Mouse (Mus musculus) CH12F3 (cell line): ENCODE measurements around the gene Ist1.

Source experiments
- in situ Hi-C: fragments of 300-500 bp; cut with MboI; formaldehyde crosslinking; loops from 2 replicates; pipeline ENCODE4 v1.14.3; 2020; ENCODE audit warnings: low sequenced_read_pairs

Gene Ist1

DNA sequence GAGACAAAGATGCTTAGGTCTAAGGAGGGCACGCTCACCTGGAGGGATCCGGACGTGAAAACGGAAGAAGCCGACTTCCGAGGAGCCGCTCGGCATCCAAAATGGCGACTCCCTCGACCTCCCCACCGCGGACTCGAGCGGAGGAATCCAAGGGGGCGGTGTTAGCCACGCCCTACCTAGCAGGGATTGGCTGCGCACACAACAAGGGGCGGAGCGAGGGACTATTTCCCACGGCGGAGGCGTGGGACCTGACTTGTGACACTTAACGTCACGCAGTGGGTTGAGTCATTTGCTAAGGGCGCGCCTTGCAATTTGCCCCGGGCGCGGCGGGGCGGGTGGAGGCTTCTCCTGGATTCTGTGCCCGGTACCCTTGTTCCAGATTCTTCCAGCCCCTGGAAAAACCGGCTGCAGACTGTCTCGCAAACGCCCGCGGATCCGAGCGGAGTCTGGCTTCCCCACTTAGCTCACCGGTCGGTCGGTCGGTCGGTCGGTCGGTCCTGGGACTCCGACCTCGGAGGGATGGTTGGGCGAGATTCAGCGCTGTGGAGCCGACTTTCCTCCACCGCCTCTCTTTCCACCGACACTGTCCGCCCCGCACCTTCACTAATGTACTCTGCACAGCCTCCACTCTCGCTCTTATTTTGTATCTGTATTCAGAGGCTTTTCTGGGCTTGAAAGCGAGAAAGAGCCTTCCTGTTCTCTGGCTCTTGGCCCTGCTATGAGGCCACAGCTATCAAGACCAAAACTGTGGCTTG lies at the start of gene Ist1:
Gene Ist1 (minus strand): TSS at position 115 of the 755 bp plus-strand sequence.
- in situ Hi-C loops: no loop called here

DNA sequence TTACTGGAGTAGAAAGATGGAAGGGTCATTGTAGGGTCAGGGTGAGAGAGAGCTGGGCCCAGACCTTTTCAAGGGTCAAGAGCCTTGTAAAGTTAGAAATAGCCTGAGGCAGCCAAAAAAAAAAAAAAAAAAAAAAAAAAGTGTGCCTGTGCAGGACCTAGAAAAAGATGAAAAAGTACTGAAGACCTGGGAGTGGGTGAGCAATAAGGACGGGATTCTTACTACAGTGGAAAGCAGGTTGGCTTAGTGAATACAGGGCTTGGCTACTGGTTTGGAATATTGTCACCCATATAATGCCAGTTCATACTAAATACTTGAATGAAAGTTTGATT lies 45.0 kb upstream of the Ist1 start:
- in situ Hi-C loops: no loop called here

DNA sequence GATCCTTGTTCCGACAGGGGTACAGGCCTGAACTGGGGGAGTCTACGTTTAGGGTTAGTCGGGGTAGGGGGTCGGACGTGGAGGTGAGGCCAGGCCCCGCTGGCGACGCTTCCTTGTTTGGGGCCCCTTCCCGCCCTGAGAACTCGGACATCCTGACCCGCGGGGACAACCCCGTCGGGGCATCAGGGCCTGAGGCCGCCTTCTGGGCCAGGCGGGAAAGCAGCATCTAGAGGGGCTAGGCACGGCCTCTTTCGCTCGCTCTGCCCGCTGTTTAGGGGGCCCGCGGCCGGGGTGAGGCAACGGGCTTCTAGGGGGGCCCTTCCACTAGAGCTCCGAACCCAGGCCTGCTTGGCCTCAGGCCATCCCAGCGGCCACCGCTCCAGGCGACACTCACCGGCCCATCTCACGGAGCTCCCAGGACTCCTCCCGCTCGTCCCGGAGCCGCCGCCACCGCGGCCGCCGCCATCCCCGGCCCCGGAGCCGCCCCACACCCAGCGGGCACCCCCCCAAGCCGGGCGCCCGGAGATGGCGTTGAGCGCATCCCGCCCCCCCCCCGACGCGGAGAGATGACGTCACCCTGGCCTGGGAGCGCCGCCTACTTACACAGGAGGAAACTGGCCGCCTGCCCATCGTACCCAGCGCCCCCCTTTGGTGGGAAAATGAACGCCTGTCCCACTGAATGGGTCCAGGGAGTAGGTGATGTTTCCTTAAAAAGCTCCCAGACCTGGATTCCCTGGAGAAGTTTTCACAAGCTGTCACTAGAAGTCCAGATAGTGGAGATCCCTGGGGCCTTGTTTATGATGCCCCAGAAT lies 44.4 kb upstream of the Ist1 start, which contains the start of gene Atxn1l:
Gene Atxn1l (minus strand): TSS at position 503 of the 812 bp plus-strand sequence.
- in situ Hi-C loops: no loop called here

DNA sequence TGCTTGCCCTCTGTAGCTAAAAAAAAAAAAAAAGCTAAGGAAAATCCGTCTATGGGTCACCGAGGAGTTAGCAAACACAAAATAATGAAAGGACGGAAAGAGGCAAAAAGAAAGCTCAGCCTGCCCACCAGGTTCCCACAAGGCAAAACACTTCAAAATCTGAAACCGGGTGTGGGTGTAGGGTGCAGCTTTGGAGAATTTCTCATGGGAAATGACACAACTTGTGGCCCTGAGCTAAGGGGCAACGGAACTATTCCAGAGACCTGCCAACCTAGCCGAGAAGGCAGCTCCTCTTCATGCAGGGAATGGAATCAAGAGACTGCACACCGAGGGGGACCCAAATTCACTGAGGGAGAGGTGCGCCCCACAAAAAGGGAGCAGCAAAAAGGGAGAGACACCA lies 43.8 kb upstream of the Ist1 start:
- in situ Hi-C loops: no loop called here

DNA sequence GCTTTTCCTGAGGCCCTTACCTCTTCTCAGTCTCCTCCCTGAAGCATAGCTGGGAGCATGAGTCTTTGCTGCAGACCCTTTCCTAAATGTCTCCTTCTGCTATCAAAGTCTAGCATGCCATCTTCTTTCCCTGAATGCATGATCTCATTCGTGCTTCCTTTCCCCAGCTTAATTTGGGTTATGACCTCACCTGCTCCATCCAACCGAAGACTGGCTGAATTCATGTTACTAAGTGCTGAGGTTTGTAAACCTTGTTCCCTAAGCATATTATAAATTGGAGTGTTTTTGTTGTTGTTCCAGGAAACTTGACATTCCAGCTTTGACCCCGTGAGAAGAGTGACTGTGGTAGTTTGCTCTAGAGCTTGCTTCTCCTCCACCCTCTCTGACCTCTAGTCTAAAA lies 41.0 kb upstream of the Ist1 start:
- in situ Hi-C loops: no loop called here

DNA sequence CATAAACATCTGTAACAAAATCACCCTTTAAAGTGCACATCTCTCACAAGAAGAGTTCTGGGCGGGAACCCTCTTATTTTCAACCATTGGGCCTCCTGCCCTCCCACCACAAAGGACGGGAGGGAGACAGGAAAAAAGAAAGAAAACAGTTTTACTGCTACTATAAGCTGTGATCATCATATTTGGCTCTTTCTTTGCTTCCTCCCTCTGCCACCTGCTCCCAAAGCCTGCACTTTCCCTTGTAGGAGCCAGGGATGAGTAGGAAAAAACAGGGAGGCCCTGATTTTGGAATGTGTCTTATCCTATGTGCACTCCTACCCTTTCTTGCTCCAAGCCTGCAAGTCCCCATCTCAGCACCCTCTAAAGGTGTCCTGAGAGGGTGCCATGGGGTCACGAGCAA lies 38.0 kb upstream of the Ist1 start:
- in situ Hi-C loops: no loop called here

DNA sequence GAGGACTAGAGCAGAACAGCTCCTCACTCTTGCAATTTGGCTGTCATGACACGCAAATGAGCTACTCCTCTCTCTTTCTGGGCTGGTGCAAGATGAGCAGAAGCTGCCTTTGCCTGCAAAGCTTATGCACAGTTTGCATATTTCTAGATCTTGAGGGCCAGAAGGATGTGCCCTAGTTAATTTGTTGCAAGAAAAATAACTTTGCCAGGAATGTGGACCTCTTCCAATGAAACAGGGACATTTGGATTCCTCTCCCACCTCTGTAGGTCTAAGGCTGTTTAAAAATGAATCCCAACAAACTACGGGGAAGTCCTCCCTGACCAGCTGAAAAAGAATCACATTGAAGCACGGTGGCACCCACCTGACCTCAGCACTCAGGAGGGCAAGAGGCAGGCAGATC lies 32.0 kb upstream of the Ist1 start:
- in situ Hi-C loops: no loop called here

DNA sequence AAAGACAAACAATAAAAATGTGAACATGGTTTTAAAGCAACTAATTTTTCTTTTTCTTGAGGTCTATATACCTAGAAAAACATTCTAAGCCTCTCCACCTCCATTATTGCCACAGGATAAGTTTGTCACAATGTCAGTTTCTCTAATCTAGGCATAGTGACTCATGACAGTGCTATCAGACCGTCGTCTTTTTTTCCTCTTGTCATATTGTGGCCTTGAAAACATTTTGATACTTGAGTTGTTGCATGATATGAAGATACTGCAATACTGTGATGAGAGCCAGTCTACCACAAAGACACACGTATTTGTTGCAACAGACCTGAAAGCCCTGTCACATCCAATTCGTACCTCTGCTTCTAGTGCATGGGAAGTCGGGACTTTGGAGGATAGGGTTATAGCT lies 21.9 kb upstream of the Ist1 start:
- in situ Hi-C loops: no loop called here

DNA sequence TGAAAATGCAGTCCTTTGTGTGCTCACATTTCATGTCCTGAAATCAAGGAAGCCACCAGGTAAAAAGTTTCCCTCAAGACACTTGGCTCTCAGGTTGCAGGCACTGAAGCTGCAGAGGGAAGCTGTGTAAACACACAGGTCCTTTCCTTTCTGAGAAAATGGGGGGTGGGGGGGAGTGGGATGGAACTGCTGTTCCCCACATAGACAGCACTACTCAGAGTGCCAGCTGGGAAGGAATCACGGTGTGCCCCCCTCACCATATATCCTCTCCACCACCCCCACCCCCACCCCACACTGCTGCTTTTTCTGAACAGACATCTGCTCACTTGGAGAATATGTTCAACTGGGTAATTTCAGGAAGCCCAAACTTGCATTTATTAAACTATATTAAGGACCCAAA lies 19.5 kb upstream of the Ist1 start:
- in situ Hi-C loops: no loop called here

DNA sequence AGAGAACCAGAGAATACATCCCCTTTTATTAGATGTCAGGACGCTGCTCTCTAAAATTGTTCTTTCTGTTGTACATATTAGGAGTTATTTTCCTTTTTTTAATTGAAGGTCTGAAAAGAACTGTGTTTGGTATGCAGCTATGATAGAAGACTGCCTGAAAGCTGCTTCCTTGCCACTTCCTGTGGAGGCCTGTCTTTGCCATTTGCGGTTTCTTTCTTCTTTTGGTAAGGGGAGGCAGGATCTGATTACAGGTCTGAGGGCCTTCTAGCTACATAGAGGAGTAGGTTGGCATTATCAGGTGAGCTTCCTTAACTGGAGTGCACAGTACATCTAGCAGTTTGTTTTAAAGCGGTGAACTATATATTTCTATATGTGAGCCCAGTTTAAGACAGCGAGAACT lies 14.9 kb upstream of the Ist1 start:
- in situ Hi-C loops: no loop called here

DNA sequence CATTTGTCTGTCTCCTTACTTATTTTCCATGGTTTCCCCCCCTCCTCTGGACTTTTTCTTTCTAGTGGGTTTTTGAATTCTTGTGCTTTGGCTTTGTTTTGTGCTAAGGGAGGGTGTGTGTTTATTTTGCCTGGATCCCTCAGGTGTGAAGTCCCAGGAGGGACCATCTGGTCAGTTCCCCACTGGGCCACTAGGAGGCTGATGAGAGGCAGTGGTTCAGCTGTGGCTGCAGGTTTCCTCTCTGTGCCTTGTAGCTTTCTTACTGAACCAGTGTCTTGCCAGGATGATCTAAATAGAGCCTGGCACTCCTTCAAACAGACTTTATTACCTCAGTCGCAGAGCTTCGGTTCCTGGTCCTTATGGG lies 13.8 kb upstream of the Ist1 start:
- in situ Hi-C loops: no loop called here

DNA sequence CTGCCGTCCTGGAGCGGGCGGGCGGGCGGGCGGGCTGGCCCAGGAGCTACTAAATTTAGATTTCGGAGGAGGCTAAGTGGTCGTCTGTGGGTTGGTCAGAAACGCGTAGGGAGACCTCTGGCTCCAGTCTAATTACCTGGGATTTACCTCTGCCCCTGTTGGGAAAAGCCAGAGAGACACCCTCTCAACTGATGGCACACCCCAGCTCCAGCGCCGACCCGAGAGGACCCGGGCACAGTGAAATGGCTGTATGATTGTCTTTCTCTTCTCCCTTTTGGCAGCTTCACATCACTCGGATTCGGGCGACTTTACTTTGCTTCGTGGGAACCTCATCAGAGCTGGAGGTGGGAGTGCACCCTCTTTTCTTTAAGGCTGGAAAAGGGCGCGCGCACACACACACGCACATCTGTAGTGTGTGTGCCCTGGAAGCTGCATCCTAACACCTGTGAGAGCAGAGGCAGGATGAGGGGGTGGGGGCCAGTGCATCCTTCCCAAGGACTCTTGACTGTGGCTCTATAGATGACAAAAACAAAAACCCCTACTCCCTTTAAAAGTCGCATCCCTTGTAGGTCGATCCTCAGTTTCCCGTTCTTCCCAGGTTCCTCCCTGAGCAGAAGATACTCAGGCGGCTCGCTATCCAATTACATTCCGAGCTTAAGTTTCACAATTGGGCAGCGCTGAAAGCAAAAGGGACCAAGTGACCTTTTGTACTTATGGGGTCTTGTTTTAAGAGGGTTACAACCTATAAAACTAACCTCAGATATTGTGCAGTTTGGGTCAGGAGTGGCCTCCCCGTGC lies 13.2 kb upstream of the Ist1 start:
- in situ Hi-C loops: no loop called here

DNA sequence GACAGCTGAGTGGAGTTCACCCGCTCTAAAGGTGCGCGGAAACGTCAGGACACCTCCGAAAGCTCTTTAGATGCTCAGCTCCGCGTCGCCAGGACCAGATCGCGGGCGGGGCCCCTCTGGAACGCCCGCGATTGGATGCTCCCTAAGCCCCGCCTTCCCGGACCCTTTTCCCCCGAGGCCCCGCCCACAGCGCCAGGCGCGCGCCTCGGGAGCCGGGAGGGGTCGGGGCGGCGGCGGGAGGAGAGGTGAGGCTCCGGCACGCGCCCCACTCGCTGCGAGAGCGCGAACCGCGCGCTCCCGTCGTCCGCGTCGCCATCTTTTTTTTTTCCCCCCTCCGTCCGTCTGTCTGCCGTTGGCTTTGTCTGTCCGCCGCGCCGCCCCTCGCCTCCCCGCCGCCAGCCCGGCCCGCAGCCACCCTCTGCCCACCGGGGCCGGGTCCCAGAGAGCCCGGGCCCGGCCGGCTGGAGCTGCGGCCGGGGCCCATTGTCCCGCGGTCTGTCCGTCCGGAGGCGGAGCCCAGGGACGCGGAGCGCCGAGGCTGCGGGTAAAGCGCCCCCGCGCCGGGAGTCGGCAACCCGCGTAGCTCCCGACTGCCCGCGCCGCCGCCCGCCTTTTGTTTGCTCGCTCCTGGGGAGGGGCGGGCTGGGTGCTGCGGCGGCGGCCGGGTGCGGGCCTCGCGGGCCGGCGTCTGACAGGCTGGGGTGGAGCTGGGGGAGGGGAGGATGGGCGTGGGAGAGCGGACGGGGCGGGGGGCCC lies 12.4 kb upstream of the Ist1 start, which contains the start of gene Zfp821:
Gene Zfp821 (plus strand): TSS at position 227 of the 756 bp plus-strand sequence.
- in situ Hi-C loops: no loop called here

DNA sequence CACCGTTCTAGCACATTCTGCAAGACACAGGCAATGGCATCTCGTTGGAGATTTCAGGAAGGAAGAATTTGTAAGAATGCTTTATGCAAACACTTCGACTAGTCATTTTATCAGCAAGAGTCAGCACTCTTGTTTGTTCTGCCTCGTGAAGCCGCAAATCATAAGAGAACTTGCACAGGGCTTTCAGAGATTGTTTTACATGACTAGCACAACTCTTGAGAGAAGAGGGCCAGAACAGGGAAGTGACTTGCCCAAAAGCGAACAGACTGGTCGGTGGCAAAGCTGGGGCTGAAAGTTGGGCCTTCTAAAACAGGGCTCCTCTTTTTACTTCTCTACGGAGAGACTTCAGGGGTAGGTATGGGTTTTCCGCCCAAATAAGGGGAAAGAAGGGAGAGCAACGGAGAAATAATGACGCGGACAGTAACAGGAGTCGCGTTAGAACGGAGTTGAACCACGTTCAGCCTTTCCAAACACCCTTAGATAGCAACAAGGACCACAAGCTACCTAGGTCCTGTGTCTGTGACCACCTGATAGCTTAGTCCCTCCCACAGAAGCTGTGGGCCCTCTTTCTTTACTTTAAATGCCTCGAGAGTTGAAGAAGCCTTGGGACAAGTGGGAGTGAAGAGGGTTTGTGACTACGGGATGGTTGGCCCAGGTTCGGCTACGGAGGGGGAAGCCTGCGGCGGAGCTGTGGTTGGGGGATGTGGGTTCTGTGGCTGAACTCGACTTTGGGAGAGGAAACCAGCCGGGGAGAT lies 11.7 kb upstream of the Ist1 start:
- in situ Hi-C loops: no loop called here

DNA sequence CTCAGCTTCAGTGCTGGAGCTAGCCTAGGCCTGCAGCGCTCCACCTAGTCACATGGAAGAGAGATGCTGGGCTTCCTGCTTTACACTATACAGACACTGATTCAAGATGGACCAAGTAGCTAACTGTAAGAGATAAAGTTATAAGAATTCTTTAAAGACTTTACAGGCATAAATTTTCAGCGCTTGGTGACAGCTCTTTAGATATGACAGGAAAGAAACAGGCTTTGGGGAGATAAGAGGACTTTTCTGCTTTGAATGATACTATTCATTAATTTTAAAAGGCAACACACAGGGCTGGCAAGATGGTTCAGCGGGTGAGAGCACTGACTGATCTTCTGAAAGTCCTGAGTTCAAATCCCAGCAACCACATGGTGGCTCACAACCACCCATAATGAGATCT lies 5.4 kb upstream of the Ist1 start:
- in situ Hi-C loops: no loop called here

DNA sequence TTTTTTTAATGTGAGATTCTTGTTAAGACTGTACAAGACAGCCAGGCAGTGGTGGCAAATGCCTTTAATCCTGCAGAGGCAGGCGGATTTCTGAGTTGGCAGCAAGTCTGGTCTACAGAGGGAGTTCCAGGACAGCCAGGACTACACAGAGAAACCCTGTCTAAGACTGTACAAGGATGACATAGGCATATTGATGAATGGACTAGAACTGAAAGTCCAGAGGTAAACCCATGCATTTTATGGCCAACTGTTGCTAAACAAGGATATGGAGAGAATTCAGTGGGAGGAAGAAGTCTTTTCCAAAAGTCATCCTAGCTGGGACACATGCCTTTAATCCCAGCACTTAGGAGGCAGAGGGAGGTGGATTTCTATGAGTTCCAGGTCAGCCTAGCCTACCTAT lies 4.7 kb upstream of the Ist1 start:
- in situ Hi-C loops: no loop called here

DNA sequence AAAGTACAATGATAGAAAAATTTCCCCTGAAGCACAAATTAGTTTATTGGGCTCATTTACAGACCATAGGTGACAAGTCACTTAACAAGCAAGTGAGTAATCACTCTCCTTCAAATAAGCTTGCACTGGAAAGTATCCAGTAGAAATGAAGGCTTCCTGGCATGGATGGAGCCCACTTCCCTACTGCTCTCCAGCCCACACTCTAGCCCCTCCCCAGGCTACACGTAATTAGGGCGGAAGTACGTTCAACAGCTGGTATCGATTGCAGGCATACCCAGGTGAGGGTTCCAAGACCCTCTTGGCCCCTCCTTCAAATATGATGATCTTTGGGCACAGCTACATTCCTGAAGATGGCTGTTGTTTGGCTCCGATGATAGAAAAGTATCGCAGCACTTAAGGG lies 1.1 kb upstream of the Ist1 start:
- in situ Hi-C loops: no loop called here

DNA sequence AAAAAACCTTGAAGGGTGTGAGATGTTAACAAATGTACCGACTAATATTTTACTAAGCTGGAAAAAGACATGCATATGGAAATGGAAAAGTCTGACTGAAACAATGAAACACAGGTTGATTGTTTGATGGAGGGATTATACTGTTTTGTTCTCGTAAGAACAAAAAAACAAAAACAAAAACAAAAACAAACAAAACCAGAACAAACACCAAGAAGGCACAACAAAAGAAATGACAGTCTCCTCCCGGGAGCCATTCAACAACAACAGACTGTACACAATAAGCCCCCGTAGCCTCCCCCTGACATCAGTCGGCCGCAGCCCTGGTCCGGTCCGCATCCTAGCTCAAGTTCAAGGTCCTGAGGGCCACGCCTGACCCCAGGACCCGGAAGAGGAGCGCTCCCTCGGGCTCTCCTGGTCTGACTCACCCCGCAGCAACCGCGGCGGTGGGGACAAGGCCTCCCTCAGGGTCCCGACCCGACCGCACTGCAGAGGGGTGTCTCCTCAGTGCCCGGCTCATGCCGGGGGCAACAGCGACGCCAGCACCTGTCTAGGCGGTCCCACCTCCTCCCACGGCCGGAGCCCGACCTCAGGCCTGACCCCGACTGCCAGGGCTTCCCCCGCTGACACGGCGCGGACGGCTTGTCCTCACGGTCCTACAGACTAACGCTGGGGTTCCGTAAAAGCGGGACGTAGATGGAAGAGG lies 466 bp downstream of the Ist1 start:
- in situ Hi-C loops: no loop called here

DNA sequence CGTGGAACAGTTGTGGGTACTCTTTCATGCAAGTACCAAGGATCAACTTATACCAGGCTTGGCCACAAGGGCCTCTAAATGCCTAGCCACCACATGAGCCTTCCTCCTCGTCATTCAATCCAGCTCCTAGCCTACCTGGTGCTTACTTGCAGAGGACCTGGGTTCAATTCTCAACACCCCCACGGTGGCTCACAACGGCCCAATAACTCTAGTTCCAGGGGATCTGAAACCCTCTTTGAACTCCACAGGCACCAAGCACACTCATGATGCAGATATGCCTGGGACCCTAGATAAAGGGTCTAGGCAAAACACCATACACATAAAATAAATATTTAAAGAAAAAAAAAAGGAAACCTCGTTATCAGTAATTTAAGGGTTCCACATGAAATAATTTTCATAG lies 1.3 kb downstream of the Ist1 start:
- in situ Hi-C loops: no loop called here

DNA sequence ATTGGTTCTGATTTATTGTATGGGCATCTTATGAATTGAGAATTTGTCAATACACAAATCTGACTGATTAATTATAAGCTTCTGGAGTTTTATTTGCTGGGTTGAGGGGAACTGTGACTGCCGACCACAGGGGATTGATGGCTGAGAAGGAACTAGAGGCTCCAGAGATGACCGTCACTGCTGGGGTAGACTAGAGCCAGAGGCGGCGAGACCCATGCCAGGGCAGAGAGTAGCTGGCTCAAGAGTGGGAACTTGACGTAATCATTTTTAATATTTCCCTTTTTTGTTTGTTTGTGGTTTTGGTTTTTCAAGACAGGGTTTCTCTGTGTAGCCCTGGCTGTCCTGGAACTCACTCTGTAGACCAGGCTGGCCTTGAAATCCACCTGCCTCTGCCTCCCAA lies 5.8 kb downstream of the Ist1 start:
- in situ Hi-C loops: no loop called here
